Mouse (Mus musculus): ENCODE data around the gene Gm20388. TPM values are rescaled to one million over a fixed set of nuclear protein-coding genes. Genes with fewer than 3 reads are reported as not detected.
A peak's percentile ranks its signal among the peaks of the same experiment; 100 is the strongest.
"Not testable (repeated sequence)": the region's sequence is repeated elsewhere in the genome, so short reads cannot be mapped to it uniquely, and the experiment has no call there.

Gm20388 gene
- total RNA-seq, 1 experiment from 2014 or later, result 3.6 TPM

GRCm38 (mm10) chr8:123025951-123026351 is 3115.3 kb downstream of the Gm20388 start:
- no peak for DNase-seq

- DNase-seq, result no peak
Measured at GRCm38 (mm10) chr8:123027786-123028185, 3117.1 kb downstream of the Gm20388 start.

- DNase-seq, result not testable (repeated sequence)
Measured at GRCm38 (mm10) chr8:123030091-123030490, 3119.4 kb downstream of the Gm20388 start.

- no peak for DNase-seq
Measured at GRCm38 (mm10) chr8:123031321-123031978, 3120.8 kb downstream of the Gm20388 start.

GRCm38 (mm10) chr8:123032730-123033129 is 3122.1 kb downstream of the Gm20388 start:
- no peak for DNase-seq

- DNase-seq, result no peak
Measured at GRCm38 (mm10) chr8:123033431-123033830, 3122.8 kb downstream of the Gm20388 start.

GRCm38 (mm10) chr8:123034171-123034570 is 3123.5 kb downstream of the Gm20388 start:
- DNase-seq, result no peak

- DNase-seq, result no peak
Measured at GRCm38 (mm10) chr8:123036956-123037355, 3126.3 kb downstream of the Gm20388 start.

- no peak for DNase-seq
Measured at GRCm38 (mm10) chr8:123037487-123037886, 3126.8 kb downstream of the Gm20388 start.

- DNase-seq, result no peak
Measured at GRCm38 (mm10) chr8:123038351-123038750, 3127.7 kb downstream of the Gm20388 start.

GRCm38 (mm10) chr8:123039376-123040109 is 3128.9 kb downstream of the Gm20388 start:
- no peak for DNase-seq

- DNase-seq, result no peak
Measured at GRCm38 (mm10) chr8:123040110-123040650, 3129.5 kb downstream of the Gm20388 start.

GRCm38 (mm10) chr8:123041008-123041773 is 3130.6 kb downstream of the Gm20388 start:
- peak; percentile 54 for DNase-seq

GRCm38 (mm10) chr8:123041774-123042105 is 3131.1 kb downstream of the Gm20388 start:
- no peak for DNase-seq

GRCm38 (mm10) chr8:123042158-123042973 is 3131.7 kb downstream of the Gm20388 start, which contains the start of gene Ankrd11:
Gene Ankrd11 (minus strand): TSS chr8:123042277.
- DNase-seq, result peak; percentile 98

- DNase-seq, result no peak
Measured at GRCm38 (mm10) chr8:123042974-123043625, 3132.5 kb downstream of the Gm20388 start.

GRCm38 (mm10) chr8:123043941-123044340 is 3133.3 kb downstream of the Gm20388 start:
- DNase-seq, result no peak

GRCm38 (mm10) chr8:123044743-123045425 is 3134.2 kb downstream of the Gm20388 start:
- not testable (repeated sequence) for DNase-seq

GRCm38 (mm10) chr8:123046706-123047105 is 3136.1 kb downstream of the Gm20388 start:
- DNase-seq, result no peak

GRCm38 (mm10) chr8:123047827-123048226 is 3137.2 kb downstream of the Gm20388 start:
- no peak for DNase-seq

- no peak for DNase-seq
Measured at GRCm38 (mm10) chr8:123048402-123048801, 3137.8 kb downstream of the Gm20388 start.
